Mouse (Mus musculus) CH12.LX (cell line): ENCODE data around the gene Fpgs. TPM values are rescaled to one million over a fixed set of nuclear protein-coding genes. Genes with fewer than 3 reads are reported as not detected.

Experiments
- DNase-seq: peaks from one replicate; pipeline ENCODE4 v3.0.0-alpha.2; 2013; ENCODE audit errors: extremely low read depth
- H3K27ac ChIP-seq: 2 replicates; pipeline ENCODE4 v1.5.1; 2012; ENCODE audit warnings: low read depth, mild to moderate bottlenecking, control low read depth, moderate library complexity; ENCODE audit not compliant: insufficient read depth
- H3K27me3 ChIP-seq: replicated peaks from 2 replicates; pipeline ENCODE3; 2012; ENCODE audit warnings: inconsistent platforms
- H3K36me3 ChIP-seq, 2 experiments: replicated peaks in 1 of 2; 2 replicates each; pipeline versions ENCODE3 to v1.6.1; 2012; ENCODE audit warnings: inconsistent platforms in 1 of 2, low read length in 1 of 2, mild to moderate bottlenecking in 1 of 2, mixed read lengths in 1 of 2, moderate library complexity in 1 of 2; ENCODE audit not compliant: control insufficient read depth in 1 of 2, insufficient read depth in 1 of 2
- H3K4me1 ChIP-seq, 2 experiments: 2 replicates each; pipeline ENCODE4 v1.6.1; 2012; ENCODE audit warnings: inconsistent platforms in 1 of 2, moderate library complexity in 1 of 2; ENCODE audit not compliant: insufficient read depth in 2 of 2, control insufficient read depth in 1 of 2
- H3K4me2 ChIP-seq: 2 replicates; pipeline ENCODE4 v1.6.1; 2012; ENCODE audit warnings: low read depth, mild to moderate bottlenecking, control low read depth; ENCODE audit not compliant: poor library complexity, insufficient read depth, severe bottlenecking
- H3K4me3 ChIP-seq, 3 experiments: fragments of 150-350 bp in 1 of 3; sonication (generic) in 1 of 3; replicated peaks in 1 of 3; 2 replicates each; pipeline versions ENCODE3 to v1.5.1; 2011 to 2012; ENCODE audit warnings: low read depth in 2 of 3, low read length in 2 of 3, mild to moderate bottlenecking in 2 of 3, moderate library complexity in 2 of 3, control low read depth in 1 of 3, improper control_type of control experiment in 1 of 3, inconsistent platforms in 1 of 3, mixed read lengths in 1 of 3; ENCODE audit not compliant: poor library complexity in 1 of 3
- H3K79me2 ChIP-seq: replicated peaks from 2 replicates; pipeline ENCODE4 v1.6.1; 2012; ENCODE audit warnings: mild to moderate bottlenecking, moderate library complexity; ENCODE audit not compliant: control insufficient read depth, poor library complexity, insufficient read depth, severe bottlenecking; ENCODE audit errors: extremely low read depth
- H3K9ac ChIP-seq: 2 replicates; pipeline ENCODE4 v1.6.1; 2012; ENCODE audit warnings: low read depth, mild to moderate bottlenecking, control low read depth, moderate library complexity; ENCODE audit not compliant: insufficient read depth
- H3K9me3 ChIP-seq: replicated peaks from 2 replicates; pipeline ENCODE3; 2012; ENCODE audit warnings: low read length, inconsistent platforms, mixed read lengths
- CHD1 ChIP-seq: IDR thresholded peaks from 2 replicates; pipeline ENCODE4 v1.6.1; 2012; ENCODE audit warnings: low read depth, low read length, improper control_type of control experiment, inconsistent platforms
- CHD2 ChIP-seq: IDR thresholded peaks from 2 replicates; pipeline ENCODE4 v1.6.1; 2011; ENCODE audit warnings: low read length, improper control_type of control experiment
- CTCF ChIP-seq, 2 experiments: IDR thresholded peaks in 1 of 2; conservative IDR thresholded peaks in 1 of 2; 2 replicates each; pipeline ENCODE4 v1.5.1; 2011 to 2012; ENCODE audit warnings: low read depth in 2 of 2, low read length in 2 of 2, improper control_type of control experiment in 1 of 2, inconsistent platforms in 1 of 2, mild to moderate bottlenecking in 1 of 2, moderate library complexity in 1 of 2
- E2F4 ChIP-seq: IDR thresholded peaks from 2 replicates; pipeline ENCODE4 v1.6.1; 2011; ENCODE audit warnings: low read depth, low read length, improper control_type of control experiment; ENCODE audit not compliant: insufficient replicate concordance
- ELF1 ChIP-seq: IDR thresholded peaks from 2 replicates; pipeline ENCODE4 v1.6.1; 2014; ENCODE audit warnings: low read depth, mild to moderate bottlenecking, inconsistent platforms, low read length, improper control_type of control experiment
- JUND ChIP-seq: conservative IDR thresholded peaks from 2 replicates; pipeline ENCODE4 v1.6.1; 2011; ENCODE audit warnings: low read depth, low read length, improper control_type of control experiment
- MAFK ChIP-seq: IDR thresholded peaks from 2 replicates; pipeline ENCODE4 v1.6.1; 2011; ENCODE audit warnings: low read length, improper control_type of control experiment; ENCODE audit not compliant: insufficient replicate concordance
- MAX ChIP-seq: IDR thresholded peaks from 2 replicates; pipeline ENCODE4 v1.6.1; 2011; ENCODE audit warnings: low read length, improper control_type of control experiment
- MAZ ChIP-seq: IDR thresholded peaks from 2 replicates; pipeline ENCODE4 v1.6.1; 2012; ENCODE audit warnings: low read depth, mild to moderate bottlenecking, inconsistent platforms, low read length, improper control_type of control experiment, moderate library complexity
- MYC ChIP-seq: IDR thresholded peaks from 2 replicates; pipeline ENCODE4 v1.6.1; 2011; ENCODE audit warnings: low read depth, mild to moderate bottlenecking, improper control_type of control experiment, low read length
- NRF1 ChIP-seq: IDR thresholded peaks from 2 replicates; pipeline ENCODE4 v1.6.1; 2014; ENCODE audit warnings: low read depth, mild to moderate bottlenecking, inconsistent platforms, low read length, improper control_type of control experiment, moderate library complexity
- PAX5 ChIP-seq: IDR thresholded peaks from 2 replicates; pipeline ENCODE4 v1.6.1; 2012; ENCODE audit warnings: low read length, inconsistent platforms, mixed read lengths
- POLR2A ChIP-seq: IDR thresholded peaks from 2 replicates; pipeline ENCODE4 v1.6.1; 2011; ENCODE audit warnings: low read depth, mild to moderate bottlenecking, improper control_type of control experiment, low read length
- USF1 ChIP-seq: IDR thresholded peaks from 2 replicates; pipeline ENCODE4 v1.6.1; 2014; ENCODE audit warnings: low read depth, mild to moderate bottlenecking, inconsistent platforms, low read length, improper control_type of control experiment
- USF2 ChIP-seq: conservative IDR thresholded peaks from 2 replicates; pipeline ENCODE4 v1.6.1; 2011; ENCODE audit warnings: low read depth, low read length, improper control_type of control experiment
- ZKSCAN1 ChIP-seq: IDR thresholded peaks from 2 replicates; pipeline ENCODE4 v1.6.1; 2012; ENCODE audit warnings: low read depth, inconsistent platforms, low read length, improper control_type of control experiment, borderline replicate concordance
- ZMIZ1 ChIP-seq: IDR thresholded peaks from 2 replicates; pipeline ENCODE4 v1.6.1; 2012; ENCODE audit warnings: low read depth, mild to moderate bottlenecking, inconsistent platforms, low read length, improper control_type of control experiment
- ZNF384 ChIP-seq: IDR thresholded peaks from 2 replicates; pipeline ENCODE4 v1.6.1; 2012; ENCODE audit warnings: low read depth, low read length, improper control_type of control experiment, inconsistent platforms
- dilution Hi-C: fragments of 300-500 bp; cut with MboI; formaldehyde crosslinking; loops from 2 replicates; pipeline ENCODE4 v1.14.3; 2020; ENCODE audit warnings: low sequenced_read_pairs; ENCODE audit not compliant: extremely low pct_unique_long_range_greater_than_20kb, extremely low pct_ligation_motif_present
- in situ Hi-C: fragments of 300-500 bp; cut with MboI; formaldehyde crosslinking; loops from 3 replicates; pipeline ENCODE4 v1.14.3; 2019; ENCODE audit warnings: low sequenced_read_pairs, low pct_ligation_motif_present, low pct_unique_long_range_greater_than_20kb, mixed read lengths
- polyA plus RNA-seq: library from polyadenylated mRNA; unstranded; fragments of >175 nt; gene quantifications from 2 replicates; pipeline ENCODE4 v1.2.1, GENCODE M21; 2012; ENCODE audit warnings: low read depth; ENCODE audit not compliant: insufficient read length
- total RNA-seq, 2 experiments: library from RNA; depleted of rRNA; stranded (reverse); fragments of 300-350 nt in 1 of 2; fragments of >200 nt in 1 of 2; gene quantifications; 2 replicates each; pipeline ENCODE4 v1.2.3; 2012 to 2014

Fpgs gene
- total and polyA plus RNA-seq, 3 experiments: 31.8 to 59.2 (median 41.8) TPM

GRCm38 (mm10) chr2:32640550-32641051, 63.3 kb downstream of the Fpgs start:
- Histone ChIP-seq H3K4me1 (peaks cover 9 to 20% of the 10 kb centered on the region in 2 experiments), H3K9me3 (no peaks in the 10 kb centered on the region), H3K4me3 (no peak overlapping the region), H3K4me2 (no peak overlapping the region), H3K79me2 (no peaks in the 10 kb centered on the region), H3K36me3 (no peaks in the 10 kb centered on the region), H3K27ac (no peak overlapping the region), H3K27me3 (no peaks in the 10 kb centered on the region), H3K9ac (no peak overlapping the region)
- no peak for DNase-seq
- in situ Hi-C loops: no loop called here
- dilution Hi-C loops: no loop called here
- TF ChIP-seq CHD1 (no peak), MAFK (no peak), JUND (no peak), MAZ (no peak), ZMIZ1 (no peak), ELF1 (no peak), MYC (no peak), ZNF384 (no peak), E2F4 (no peak), NRF1 (no peak), POLR2A (no peak), MAX (no peak), ZKSCAN1 (no peak)

- TF ChIP-seq USF2: no peak
- TF ChIP-seq ZNF384: no peak
- TF ChIP-seq USF1: no peak
- no peak for TF ChIP-seq PAX5
- TF ChIP-seq E2F4: no peak
- TF ChIP-seq NRF1: no peak
- TF ChIP-seq MAZ: no peak
- peak in 1 of 2 experiments; percentile 21; a peak in 2 of 4 replicates for TF ChIP-seq CTCF (conservative IDR thresholded peaks at IDR 0.05 in 1 of 2, IDR thresholded peaks at IDR 0.05 in 1 of 2; ENCODE audit: low read depth in 2 of 2, low read length in 2 of 2)
- TF ChIP-seq CHD2: no peak
- dilution Hi-C loops: no loop called here
Observed at GRCm38 (mm10) chr2:32639632-32640031, 64.3 kb downstream of the Fpgs start.

More at GRCm38 (mm10) chr2:32639632-32640031, 64.3 kb downstream of the Fpgs start:
- H3K27ac ChIP-seq: no peak overlapping the region
- no peak for DNase-seq
- no peak overlapping the region for H3K9ac ChIP-seq
- no peaks in the 10 kb centered on the region for H3K27me3 ChIP-seq
- H3K4me2 ChIP-seq: no peak overlapping the region
- no peaks in the 10 kb centered on the region for H3K79me2 ChIP-seq
- H3K4me3 ChIP-seq: no peak overlapping the region
- no peaks in the 10 kb centered on the region for H3K9me3 ChIP-seq
- H3K4me1 ChIP-seq: peaks cover 9 to 26% of the 10 kb centered on the region in 2 experiments
- in situ Hi-C loops: no loop called here
- no peaks in the 10 kb centered on the region for H3K36me3 ChIP-seq
